In the genomic region with DNA sequence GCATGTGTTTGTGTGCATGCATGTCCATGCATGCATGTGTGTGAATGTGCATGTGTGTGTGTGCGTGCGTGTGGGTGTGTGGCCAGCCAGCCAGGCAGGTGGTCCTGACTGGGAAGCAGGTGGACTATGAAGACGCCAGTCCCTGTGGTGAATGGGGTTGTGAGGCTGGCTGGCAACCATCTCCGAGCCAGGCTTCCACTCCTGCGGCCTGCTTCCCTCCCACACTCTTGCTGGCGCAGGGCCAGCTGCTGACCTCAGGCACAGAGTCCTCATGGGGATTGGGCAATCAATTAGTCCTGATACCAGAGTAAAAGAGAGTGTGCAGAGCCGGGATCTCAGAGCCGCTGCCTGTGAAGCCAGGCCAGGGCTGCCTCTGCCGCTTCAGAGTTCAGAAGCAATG, we compare ENCODE assay signal across 8 mouse cellular contexts. TPM values are rescaled to one million over a fixed set of nuclear protein-coding genes. Genes with fewer than 3 reads are reported as not detected.
DNase-seq lines count a peak whose midpoint lies in the region; ATAC-seq and TF ChIP-seq lines count a peak whose summit lies in the region.

No protein-coding gene starts in this region.

- 34% methylated on average over 9 of the region's 9 CpGs for WGBS in heart, embryonic 11.5 days (ENCODE audit: insufficient replicate concordance)
- WGBS in midbrain, postnatal 0 days = 25% methylated on average over 9 of the region's 9 CpGs

- no peak overlapping the region for H3K9ac ChIP-seq in heart, embryonic 11.5 days (ENCODE audit: low read depth, low read length)
- no peak overlapping the region for H3K9ac ChIP-seq in midbrain, postnatal 0 days (replicated peaks; ENCODE audit: low read length, poor library complexity, severe bottlenecking)

- H3K27me3 ChIP-seq in heart, embryonic 11.5 days (ENCODE audit: control insufficient read depth, insufficient read depth, low read length) = peaks cover 75% of the 10 kb centered on the region
- 0 out of 2 replicates have a peak, but pooled peaks cover 19% of the 10 kb centered on the region for H3K27me3 ChIP-seq in midbrain, postnatal 0 days (ENCODE audit: insufficient read depth, low read length)

- no peaks in the 10 kb centered on the region for H3K9me3 ChIP-seq in heart, embryonic 11.5 days (replicated peaks; ENCODE audit: control insufficient read depth, low read length)
- H3K9me3 ChIP-seq in midbrain, postnatal 0 days (ENCODE audit: low read length) = no peaks in the 10 kb centered on the region

- DNase-seq in layer of hippocampus, adult 11-12 months (ENCODE audit: low spot score) = peak; percentile 63
- no peak for DNase-seq in layer of hippocampus, adult 9-10 months (ENCODE audit: low spot score)
- DNase-seq in adrenal gland, postnatal 36 days = peak; percentile 87 to 89
- peak; percentile 72 for DNase-seq in liver
- peak; percentile 80 for DNase-seq in midbrain, postnatal 0 days (ENCODE audit: low spot score)
- no peak for DNase-seq in thymus, postnatal 4 days
- DNase-seq in urinary bladder, postnatal 25 days (ENCODE audit: low spot score) = no peak

- H3K4me1 ChIP-seq in heart, embryonic 11.5 days (ENCODE audit: control insufficient read depth, insufficient read depth, low read length) = peaks cover 3% of the 10 kb centered on the region; the same call in 1 of the 2 replicates
- peaks cover 11% of the 10 kb centered on the region; the same call in 1 of the 2 replicates for H3K4me1 ChIP-seq in midbrain, postnatal 0 days (ENCODE audit: insufficient read depth, low read length)

- no peak overlapping the region for H3K27ac ChIP-seq in heart, embryonic 11.5 days (ENCODE audit: low read depth, low read length)
- H3K27ac ChIP-seq in midbrain, postnatal 0 days (ENCODE audit: low read depth, low read length) = no peak overlapping the region

- 0 out of 2 replicates have a peak, but pooled peaks have one; percentile 15 for ATAC-seq in heart, embryonic 11.5 days (replicated peaks; ENCODE audit: insufficient number of reproducible peaks, low FRiP score, low TSS enrichment)
- no peak for ATAC-seq in midbrain, postnatal 0 days (ENCODE audit: low FRiP score)

- no peaks in the 10 kb centered on the region for H3K36me3 ChIP-seq in heart, embryonic 11.5 days (ENCODE audit: control insufficient read depth, insufficient read depth, low read length)
- H3K36me3 ChIP-seq in midbrain, postnatal 0 days (ENCODE audit: insufficient read depth, low read length) = no peaks in the 10 kb centered on the region

- H3K4me3 ChIP-seq in heart, embryonic 11.5 days (ENCODE audit: low read depth, low read length) = no peak overlapping the region
- H3K4me3 ChIP-seq in midbrain, postnatal 0 days (ENCODE audit: low read depth, low read length) = no peak overlapping the region

- H3K4me2 ChIP-seq in heart, embryonic 11.5 days = no peak overlapping the region
- H3K4me2 ChIP-seq in midbrain, postnatal 0 days (ENCODE audit: low read depth, low read length, poor library complexity, severe bottlenecking) = no peak overlapping the region

- TF ChIP-seq CTCF in midbrain, postnatal 0 days (IDR thresholded peaks at IDR 0.05) = no peak

RNA-seq across cellular contexts. Expression of a gene that starts 8.6 kb away (rescaled TPM):
- total RNA-seq in adrenal gland, postnatal 36 days (2021) = 1 to 10 TPM; 3.9 to 4.0 TPM
- 4.7 and 6.0 TPM in 2 replicates for polyA plus RNA-seq in heart, embryonic 11.5 days (2014; fragmentation: Nextera tagmentation; extraction: Ambion mirVana)
- 15.1 and 17.9 TPM in 2 replicates for total RNA-seq in midbrain, postnatal 0 days (2014; rRNA removed)
- 8.4 and 9.9 TPM in 2 replicates for polyA plus RNA-seq in midbrain, postnatal 0 days (2015; fragmentation: Nextera tagmentation; extraction: Ambion mirVana)

RNA-seq across cellular contexts. Expression of a gene that starts 13.5 kb away (rescaled TPM):
- 10 to 100 TPM in 1 of 2 experiments, 1 to 10 TPM in 1; 6.4 to 10.0 TPM for total RNA-seq in adrenal gland, postnatal 36 days (2021)
- polyA plus RNA-seq in heart, embryonic 11.5 days (2014; fragmentation: Nextera tagmentation; extraction: Ambion mirVana) = 0.11 and 0.33 TPM in 2 replicates
- total RNA-seq in midbrain, postnatal 0 days (2014; rRNA removed) = 90.5 and 106 TPM in 2 replicates
- polyA plus RNA-seq in midbrain, postnatal 0 days (2015; fragmentation: Nextera tagmentation; extraction: Ambion mirVana) = 15.6 and 17.4 TPM in 2 replicates

RNA-seq across cellular contexts. Expression of a gene that starts 30.1 kb away (rescaled TPM):
- total RNA-seq in adrenal gland, postnatal 36 days (2021) = 10 to 100 TPM; 60.0 to 61.1 TPM
- polyA plus RNA-seq in heart, embryonic 11.5 days (2014; fragmentation: Nextera tagmentation; extraction: Ambion mirVana) = 78.6 and 87.8 TPM in 2 replicates
- 41.7 and 49.3 TPM in 2 replicates for total RNA-seq in midbrain, postnatal 0 days (2014; rRNA removed)
- polyA plus RNA-seq in midbrain, postnatal 0 days (2015; fragmentation: Nextera tagmentation; extraction: Ambion mirVana) = 75.8 and 82.5 TPM in 2 replicates

RNA-seq across cellular contexts. Expression of a gene that starts 31.8 kb away (rescaled TPM):
- total RNA-seq in adrenal gland, postnatal 36 days (2021) = 10 to 100 TPM; 15.5 to 31.3 TPM
- not detected in 2 replicates for polyA plus RNA-seq in heart, embryonic 11.5 days (2014; fragmentation: Nextera tagmentation; extraction: Ambion mirVana)
- 0.47 and 0.49 TPM in 2 replicates for total RNA-seq in midbrain, postnatal 0 days (2014; rRNA removed)
- 0.43 and 0.66 TPM in 2 replicates for polyA plus RNA-seq in midbrain, postnatal 0 days (2015; fragmentation: Nextera tagmentation; extraction: Ambion mirVana)

RNA-seq across cellular contexts. Expression of a gene that starts 36.2 kb away (rescaled TPM):
- 10 to 100 TPM; 36.7 to 62.1 TPM for total RNA-seq in adrenal gland, postnatal 36 days (2021)
- polyA plus RNA-seq in heart, embryonic 11.5 days (2014; fragmentation: Nextera tagmentation; extraction: Ambion mirVana) = 0.18 and 0.33 TPM in 2 replicates
- total RNA-seq in midbrain, postnatal 0 days (2014; rRNA removed) = 4.3 and 4.5 TPM in 2 replicates
- polyA plus RNA-seq in midbrain, postnatal 0 days (2015; fragmentation: Nextera tagmentation; extraction: Ambion mirVana) = 4.8 and 5.9 TPM in 2 replicates

Comparison
In these comparisons a context has a peak if more than half of its experiments do, and no peak if none do; other contexts are left out.
1. DNase-seq: peak in layer of hippocampus, adult 11-12 months (single experiment), adrenal gland, postnatal 36 days (2 of 2), liver (single experiment) and midbrain, postnatal 0 days (single experiment); none in layer of hippocampus, adult 9-10 months (single experiment), thymus, postnatal 4 days (single experiment) and urinary bladder, postnatal 25 days (single experiment).